Mouse (Mus musculus) cerebellum, adult 2 months (tissue): ENCODE measurements around the gene Copg2.

ENCODE experiments used
- CTCF ChIP-seq: fragments of 200-500 bp; IDR thresholded peaks from 2 replicates; pipeline ENCODE4 v1.5.1; 2011; ENCODE audit warnings: low read depth, mild to moderate bottlenecking, control low read depth, low read length, moderate library complexity, borderline replicate concordance; ENCODE audit not compliant: insufficient read depth
- POLR2A ChIP-seq: fragments of 200-500 bp; IDR thresholded peaks from 2 replicates; pipeline ENCODE4 v1.6.1; 2011; ENCODE audit warnings: low read length, control low read depth, borderline replicate concordance; ENCODE audit not compliant: insufficient read depth

DNA sequence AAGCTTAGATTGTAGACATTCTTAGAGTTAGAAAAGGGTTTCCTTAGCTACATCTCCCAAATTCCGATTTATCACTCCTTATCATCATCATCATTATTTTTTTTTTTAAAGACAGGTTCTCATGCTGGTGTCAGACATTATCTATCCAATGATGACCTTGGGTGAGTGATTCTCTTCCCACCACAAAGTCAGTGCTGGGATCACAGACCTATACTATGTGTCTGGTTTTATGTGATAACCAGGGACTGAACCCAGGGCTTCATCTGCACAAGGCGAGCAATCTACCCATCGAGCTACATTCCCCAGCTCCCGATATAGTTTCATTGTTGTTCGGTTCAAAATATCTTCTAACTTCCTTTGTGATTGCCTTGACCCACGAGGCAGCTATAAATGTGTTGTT, 183.1 kb downstream of the Copg2 start:
- TF ChIP-seq POLR2A (no peak), CTCF (no peak)
